Mouse (Mus musculus) myocyte (in vitro differentiated cells): Measurements from ENCODE around the gene Pkib.

Experiments used
- CEBPB ChIP-seq: IDR thresholded peaks from 2 replicates; pipeline ENCODE4 v1.6.1; 2011; ENCODE audit warnings: mild to moderate bottlenecking, moderate library complexity; ENCODE audit not compliant: poor library complexity, insufficient read depth, severe bottlenecking
- REST ChIP-seq: IDR thresholded peaks from one replicate; pipeline ENCODE4 v1.6.1; 2011; ENCODE audit warnings: mild to moderate bottlenecking, control low read depth, moderate library complexity; ENCODE audit not compliant: insufficient read depth, insufficient read length
- SRF ChIP-seq: IDR thresholded peaks from one replicate; pipeline ENCODE4 v1.6.1; 2011; ENCODE audit warnings: low read depth; ENCODE audit not compliant: control insufficient read depth, insufficient read length
- USF1 ChIP-seq: IDR thresholded peaks from one replicate; pipeline ENCODE4 v1.6.1; 2011; ENCODE audit warnings: low read depth, mild to moderate bottlenecking, control low read depth, moderate library complexity

- no peak for TF ChIP-seq REST
- no peak for TF ChIP-seq CEBPB
- no peak for TF ChIP-seq USF1
- no peak for TF ChIP-seq SRF
Measured at GRCm38 (mm10) chr10:57687999-57688398, 56.2 kb downstream of the Pkib start.
